Mouse (Mus musculus) ovary, postnatal 10 days (tissue): ENCODE measurements around the gene Myo10.

Experiments used
- DNase-seq: peaks from one replicate; pipeline ENCODE4 v3.0.0; 2022; ENCODE audit warnings: low spot score

Gene Myo10

GRCm38 (mm10) chr15:25652933-25653332, 30.6 kb downstream of the Myo10 start:
- DNase-seq: no peak

- no peak for DNase-seq
Observed at GRCm38 (mm10) chr15:25653680-25654079, 31.4 kb downstream of the Myo10 start.

DNA sequence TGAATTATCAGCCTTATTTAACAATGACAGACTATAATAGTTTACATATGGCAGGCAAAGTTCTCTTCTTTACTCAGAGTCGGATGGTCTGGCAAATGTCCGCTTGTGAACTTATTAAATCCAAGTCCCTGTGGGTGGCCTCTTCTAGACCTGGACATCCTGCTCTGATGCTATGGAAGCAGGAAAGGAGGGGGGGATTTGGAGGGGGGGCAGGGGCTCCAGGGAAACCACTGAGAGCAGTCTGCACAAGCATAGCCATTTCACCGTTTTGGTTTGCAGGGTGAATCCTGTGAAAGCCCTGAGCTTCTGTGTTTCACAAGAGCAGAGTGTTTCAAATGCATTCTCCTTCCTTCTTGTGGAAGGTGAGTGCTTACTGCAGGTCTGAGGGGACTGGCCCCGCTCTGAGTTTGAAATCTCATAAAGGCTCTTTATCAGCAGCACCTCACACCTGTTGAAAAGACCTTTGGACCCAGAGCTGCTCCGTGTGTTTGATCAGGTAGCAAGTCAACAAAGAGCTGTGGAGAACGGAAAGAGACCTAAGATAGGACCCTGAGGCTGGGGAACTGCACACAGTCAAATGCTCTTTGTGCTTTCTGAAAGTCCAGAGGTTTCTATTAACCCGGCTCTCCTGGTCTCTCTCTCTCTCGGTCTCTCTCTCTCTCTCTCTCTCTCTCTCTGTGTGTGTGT, 40.7 kb downstream of the Myo10 start:
- no peak for DNase-seq

DNA sequence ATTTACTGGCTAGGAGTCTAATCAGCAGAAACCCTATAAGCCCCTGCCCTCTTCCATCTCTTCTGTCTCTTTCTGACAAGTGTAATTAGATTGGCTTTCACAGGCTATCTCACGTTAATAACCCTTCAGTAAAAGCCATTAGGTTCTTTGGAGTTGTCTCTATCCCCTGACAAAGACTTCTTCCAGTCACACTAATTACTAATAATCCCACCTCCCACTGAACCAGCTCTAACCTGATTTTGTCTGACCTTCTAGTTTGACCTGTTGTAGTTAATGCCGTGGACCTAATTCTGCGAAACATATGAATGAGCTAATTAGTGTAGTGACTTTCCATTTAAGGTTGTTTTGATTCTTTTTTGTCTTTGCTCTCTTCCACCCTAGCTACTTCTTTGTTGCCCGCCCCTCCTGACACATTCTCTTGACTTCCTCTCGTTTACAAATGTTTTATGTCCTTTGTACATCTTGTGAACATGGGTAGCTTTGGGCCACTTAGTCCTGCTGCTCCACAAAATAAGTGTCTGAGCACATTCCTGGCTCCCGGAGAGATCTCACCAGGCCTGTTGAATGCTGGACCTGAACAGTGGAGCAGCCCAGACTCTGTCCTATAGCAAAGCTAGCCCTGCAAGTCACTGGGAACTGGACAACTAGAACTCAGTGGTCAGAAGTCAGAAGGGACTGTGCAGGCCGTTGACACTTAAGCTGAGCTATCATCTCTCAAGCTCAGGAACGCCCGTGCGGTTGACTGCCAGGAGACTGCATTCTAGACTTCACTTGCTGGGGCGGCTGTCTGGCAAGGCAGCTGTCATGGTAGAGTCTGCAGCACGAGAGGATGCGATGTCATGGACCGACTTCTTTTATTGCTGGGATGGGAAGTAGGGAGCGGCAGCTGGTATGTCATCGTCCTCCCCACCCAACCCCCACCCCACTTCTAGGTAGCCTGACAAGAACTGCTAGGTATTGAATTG, 47.2 kb downstream of the Myo10 start:
- no peak for DNase-seq

DNA sequence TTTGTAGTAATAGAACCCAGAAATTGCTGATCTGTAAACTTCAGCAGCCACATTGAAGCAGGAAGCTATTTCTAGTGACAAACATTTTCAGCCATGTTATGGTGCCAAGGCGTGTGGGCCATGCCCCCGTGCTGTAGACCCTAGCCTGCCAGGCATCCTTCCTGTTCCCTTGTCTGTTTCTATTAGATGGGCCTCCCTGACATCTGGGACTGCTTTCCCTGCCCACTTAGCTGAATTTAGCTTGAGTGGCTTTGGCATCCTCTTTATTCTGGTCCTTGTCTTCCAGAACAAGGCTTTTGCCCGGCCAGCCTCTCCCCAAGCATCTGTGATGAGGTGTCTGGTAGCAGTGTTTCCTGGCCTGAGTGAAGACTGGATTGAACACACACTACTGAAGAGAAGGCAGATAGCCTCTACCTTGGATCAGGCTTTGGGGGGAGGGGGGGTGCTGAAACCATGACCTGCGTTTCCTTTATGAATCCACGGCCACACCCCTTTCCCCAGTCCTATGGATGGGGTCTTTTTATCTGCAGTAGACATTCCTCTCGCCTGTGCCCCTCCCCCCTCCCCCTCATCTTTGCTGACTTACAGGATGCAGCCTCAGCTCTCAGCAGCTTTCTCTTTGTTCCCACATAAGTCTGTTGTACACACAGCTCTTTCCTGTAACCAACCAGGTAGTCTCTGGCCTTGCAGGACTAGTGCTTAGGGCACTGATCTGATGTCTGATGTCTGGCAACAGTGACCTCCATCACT, 51.1 kb downstream of the Myo10 start:
- DNase-seq: no peak

DNA sequence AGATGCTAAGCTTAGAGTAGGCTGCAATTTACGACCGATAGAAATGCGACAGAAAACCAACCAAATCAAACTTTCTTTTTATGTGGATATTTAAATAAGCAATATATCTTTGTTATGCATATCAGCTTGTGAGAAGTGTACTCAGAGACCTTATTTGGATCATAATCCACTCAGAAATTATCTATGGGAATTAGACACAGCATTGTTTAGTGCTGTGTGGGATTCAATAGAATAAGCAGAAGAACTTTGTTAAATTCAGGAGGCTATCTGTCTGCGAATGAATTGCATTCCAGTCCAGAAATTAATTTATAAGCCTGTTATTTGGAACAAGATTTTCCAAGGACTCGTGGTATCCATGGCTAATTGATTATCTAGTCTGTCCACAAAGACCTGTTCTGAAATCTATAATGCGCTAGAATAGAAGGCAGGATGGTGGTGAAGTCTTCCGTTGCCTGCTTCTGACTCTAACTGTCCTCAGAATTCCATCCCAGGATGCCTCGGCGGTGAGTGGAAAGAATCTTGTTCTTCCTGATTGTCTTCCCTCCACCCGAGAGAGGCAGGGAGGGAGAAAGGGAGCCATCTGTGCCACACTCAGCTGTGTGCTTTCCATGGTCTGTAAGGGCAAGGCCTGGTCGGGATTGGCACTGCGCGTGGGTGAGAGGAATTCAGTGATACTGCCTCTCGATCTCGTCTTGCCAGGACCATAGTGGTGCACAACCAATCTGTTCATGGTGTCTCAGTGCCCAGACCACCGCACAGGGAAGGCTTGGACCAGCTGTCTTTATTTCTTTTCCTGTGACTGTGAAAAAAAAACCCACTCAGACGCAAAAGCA, 52.0 kb downstream of the Myo10 start:
- DNase-seq: no peak

DNA sequence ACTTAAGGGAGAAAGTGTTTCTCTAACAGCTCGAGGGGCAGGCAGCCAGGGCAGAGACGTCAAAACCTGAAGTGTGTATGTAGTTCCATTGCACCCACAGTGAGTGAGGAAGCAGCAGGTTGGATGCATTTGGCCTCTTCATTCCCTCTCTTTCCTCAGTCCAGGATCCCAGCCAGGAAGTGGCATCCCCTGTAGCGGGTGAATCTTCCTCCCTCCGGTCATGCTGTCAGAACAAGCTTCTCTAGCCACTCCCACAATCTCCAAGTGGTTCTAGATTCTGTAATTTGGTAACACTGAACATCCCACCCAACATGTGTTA, 52.6 kb downstream of the Myo10 start:
- DNase-seq: no peak

DNA sequence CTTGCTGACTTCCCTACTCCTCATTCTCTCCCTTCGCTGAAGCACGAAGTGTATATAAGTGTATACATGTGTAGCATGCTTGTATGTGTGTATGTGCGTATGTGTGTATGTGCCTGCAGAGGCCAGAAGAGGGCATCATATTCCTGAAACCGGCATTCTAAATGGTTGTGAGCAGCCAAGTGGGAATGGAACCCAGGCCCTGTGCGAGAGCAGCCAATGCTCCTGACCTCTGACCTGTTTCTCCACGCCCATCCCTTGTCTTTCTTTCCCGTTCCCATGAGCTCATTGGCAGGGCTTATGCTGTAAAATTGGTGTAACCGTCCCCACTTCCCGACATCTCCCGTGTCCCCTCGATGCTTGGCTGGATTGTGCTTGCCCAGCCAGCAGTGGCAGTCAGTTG, 53.0 kb downstream of the Myo10 start:
- no peak for DNase-seq

DNA sequence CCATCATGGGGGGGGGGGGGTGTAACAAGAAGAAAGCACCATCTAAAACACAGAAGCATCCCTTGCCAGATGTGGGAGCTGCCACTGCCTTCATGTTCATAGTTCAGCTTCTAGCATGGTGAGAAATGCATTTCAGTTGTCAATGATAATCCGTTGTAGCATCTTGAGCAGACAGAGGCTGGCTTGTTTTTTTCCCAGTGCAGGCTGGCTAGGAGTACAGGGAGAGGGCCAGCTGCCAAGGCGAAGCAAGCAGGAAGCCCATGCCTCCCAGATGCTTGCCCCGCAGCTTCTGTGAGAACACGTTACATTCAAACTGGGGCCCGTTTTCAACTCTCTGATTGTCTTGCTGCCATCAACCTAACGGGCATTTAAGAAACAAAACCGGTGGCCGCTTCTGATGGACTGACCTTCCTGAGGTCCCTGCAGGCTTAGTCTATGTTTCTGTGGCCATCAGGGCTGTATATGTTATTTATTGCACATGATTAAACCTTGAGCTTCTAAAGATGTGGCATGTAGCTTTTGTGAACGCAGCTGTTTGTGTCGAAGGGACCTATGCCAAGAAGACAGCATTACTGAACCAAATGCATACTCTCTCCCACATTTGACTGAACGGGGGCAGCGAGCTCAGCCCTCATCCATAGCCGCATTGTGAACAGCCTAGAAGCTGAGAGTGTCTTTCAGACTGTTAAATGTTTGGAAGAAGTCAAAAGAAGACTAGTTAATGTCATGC, 53.9 kb downstream of the Myo10 start:
- no peak for DNase-seq

GRCm38 (mm10) chr15:25679081-25679480, 56.8 kb downstream of the Myo10 start:
- DNase-seq: no peak

- no peak for DNase-seq
Observed at GRCm38 (mm10) chr15:25679616-25680015, 57.3 kb downstream of the Myo10 start.

DNA sequence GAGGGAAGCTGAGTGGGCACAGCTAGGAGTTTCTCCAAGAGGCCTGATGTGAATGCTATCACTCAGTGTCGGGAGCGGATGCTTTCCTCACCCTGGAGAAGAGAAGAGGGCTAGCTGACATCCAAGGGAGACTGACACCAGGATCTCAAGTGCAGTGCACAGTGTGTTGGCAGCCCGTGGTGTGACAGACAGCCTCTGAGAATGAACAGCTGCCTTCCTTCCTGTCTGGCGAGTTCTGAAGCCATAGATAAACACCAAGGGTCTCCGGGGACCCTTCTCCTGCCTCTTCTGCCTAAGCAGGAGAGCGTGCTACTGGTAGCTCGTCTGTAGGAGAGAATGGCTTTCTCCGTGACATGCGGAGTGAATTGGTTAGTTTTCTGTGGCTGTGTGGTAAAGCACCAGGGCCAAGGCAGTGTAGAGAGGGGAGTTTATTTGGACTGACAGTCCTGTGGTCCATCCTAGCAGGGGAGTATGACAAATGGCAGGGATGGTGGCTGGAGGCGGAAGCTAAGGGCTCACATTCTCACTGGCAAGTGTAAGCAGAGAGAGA, 58.0 kb downstream of the Myo10 start:
- DNase-seq: no peak

DNA sequence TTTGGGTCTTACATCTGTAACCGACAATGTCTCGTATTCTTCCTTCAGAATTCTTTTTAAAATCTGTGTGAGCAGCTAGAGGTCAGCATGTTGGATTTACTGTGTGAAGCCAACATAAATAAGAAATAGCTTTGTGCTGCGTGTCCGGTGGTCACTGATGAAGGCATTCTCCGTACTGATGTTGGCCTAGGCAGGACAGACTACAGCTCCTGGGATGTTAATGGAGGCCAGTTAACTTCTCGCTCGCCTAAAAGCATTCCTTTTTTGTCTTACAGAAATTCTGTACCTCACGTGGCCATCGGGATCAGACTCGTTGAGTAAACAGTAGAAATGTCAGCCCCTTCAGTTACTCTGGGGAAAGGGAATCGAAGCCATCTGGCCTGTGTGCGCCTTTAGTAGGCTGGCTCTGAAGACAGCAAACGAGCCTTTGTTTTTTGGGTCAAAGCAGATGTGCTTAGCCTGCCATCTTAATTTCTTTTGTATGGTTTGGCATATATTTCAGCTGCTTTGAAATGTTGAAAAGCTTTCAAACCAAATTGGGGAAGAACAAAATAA, 60.7 kb downstream of the Myo10 start:
- no peak for DNase-seq

GRCm38 (mm10) chr15:25685186-25685585, 62.9 kb downstream of the Myo10 start:
- no peak for DNase-seq

DNA sequence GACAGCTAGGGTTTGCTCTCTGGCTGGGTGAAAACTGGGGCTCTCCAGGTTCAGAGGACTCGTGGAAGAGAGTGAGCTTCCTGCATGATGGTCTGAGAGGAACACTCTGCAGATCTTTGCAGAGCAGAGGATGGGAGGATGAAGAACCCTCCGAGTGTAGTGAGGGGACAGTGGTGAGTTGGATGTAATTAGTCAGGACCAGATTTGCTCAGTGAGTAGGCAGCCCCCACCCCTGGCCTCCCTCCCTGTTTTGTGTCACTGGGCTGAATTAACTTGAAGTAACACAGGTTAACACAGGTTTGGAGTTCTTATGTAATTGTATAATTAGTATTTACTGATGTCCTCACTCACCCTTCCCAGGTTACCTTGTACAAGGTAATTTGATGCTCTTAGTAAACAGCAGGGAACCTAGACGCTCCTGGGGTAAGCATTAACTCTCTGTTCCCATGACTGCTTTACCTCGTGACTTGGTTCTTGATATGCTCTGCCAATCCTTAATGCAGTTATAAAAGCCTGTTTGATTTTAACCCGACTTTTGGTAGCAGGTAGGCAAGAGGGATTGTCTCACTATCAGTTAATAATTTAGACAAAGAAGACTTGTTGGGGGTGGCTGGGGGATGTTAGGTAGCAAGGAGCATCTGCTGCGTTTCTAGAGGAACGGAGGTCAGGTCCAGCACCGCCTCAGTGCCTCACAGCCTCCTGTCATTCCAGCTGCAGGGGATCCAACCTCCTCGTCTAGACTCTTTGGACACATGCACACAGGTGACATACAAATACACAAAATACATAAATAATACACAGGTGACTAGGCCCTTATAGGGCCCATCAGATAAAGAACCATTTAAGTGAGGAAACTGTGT, 66.3 kb downstream of the Myo10 start:
- no peak for DNase-seq

DNA sequence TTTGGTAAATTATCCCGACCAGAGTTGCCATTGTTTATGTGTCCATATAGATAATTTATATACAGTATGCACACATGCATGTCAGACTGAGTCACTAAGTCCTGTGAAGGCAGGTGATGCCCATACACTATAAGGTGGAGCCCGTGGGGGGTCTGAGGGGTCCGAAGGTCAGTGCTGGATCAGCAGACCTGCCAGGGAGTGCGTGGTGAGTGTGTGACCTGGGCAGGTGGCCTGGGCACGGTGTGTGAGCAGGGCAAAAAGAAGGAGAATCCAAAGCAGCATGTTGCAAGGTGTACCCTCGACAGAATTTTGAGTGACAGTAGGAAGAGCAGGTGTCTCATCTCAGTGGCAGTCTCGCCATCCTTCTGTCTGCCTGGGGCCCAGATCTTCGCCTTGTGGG, 67.2 kb downstream of the Myo10 start:
- DNase-seq: no peak

- no peak for DNase-seq
Observed at GRCm38 (mm10) chr15:25690066-25690745, 67.9 kb downstream of the Myo10 start.

DNA sequence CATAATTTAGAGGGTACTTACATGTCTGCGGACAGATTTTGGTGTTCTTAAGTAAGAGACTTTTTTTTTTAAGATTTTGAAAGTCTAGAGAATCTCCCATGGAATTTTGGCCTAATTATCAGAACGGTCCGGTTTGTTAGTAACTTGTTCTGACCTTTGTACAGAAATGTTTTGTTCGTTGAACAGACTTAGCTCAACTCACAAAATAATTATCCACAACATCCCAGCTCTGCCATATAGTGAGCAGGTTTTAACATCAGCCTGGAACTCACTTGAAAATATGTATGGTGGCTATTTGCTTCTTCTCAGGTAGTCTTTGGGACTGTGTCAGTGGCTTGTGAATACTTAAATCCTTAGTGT, 68.4 kb downstream of the Myo10 start:
- DNase-seq: no peak
